Mouse (Mus musculus) megakaryocyte, embryonic 14.5 days (primary cell): ENCODE results near the gene Gucy1a1.

Experiments used
- FLI1 ChIP-seq: IDR thresholded peaks from 2 replicates; pipeline ENCODE4 v1.6.1; 2012; ENCODE audit warnings: low read length, inconsistent platforms, mixed read lengths
- GATA1 ChIP-seq: IDR thresholded peaks from 3 replicates; pipeline ENCODE4 v1.6.1; 2012; ENCODE audit warnings: mixed read lengths, low read length, inconsistent platforms, borderline replicate concordance

GRCm38 (mm10) chr3:82112439-82112838 is 33.1 kb downstream of the Gucy1a1 start:
- no peak for TF ChIP-seq GATA1
- TF ChIP-seq FLI1: no peak
